Mouse (Mus musculus) E14TG2a.4 (cell line): ENCODE results near the gene Pecr.

Experiments
- CTCF ChIP-seq: conservative IDR thresholded peaks from 2 replicates; pipeline ENCODE4 v1.5.1; 2014; ENCODE audit warnings: low read length
- NANOG ChIP-seq: IDR thresholded peaks from 2 replicates; pipeline ENCODE4 v1.6.1; 2014; ENCODE audit warnings: borderline replicate concordance, low read length, mixed read lengths
- POU5F1 ChIP-seq: IDR thresholded peaks from 2 replicates; pipeline ENCODE4 v1.6.1; 2014; ENCODE audit warnings: low read length, borderline replicate concordance

GRCm38 (mm10) chr1:72290896-72291295 is 6.8 kb upstream of the Pecr start:
- no peak for TF ChIP-seq CTCF
- no peak for TF ChIP-seq NANOG
- no peak for TF ChIP-seq POU5F1
